Mouse (Mus musculus) ES-E14 (cell line): Measurements from ENCODE around the gene Cish. TPM values are rescaled to one million over a fixed set of nuclear protein-coding genes. Genes with fewer than 3 reads are reported as not detected.

Experiments
- DNase-seq: peaks from one replicate; pipeline ENCODE4 v3.0.0-alpha.2; 2013; ENCODE audit warnings: low read depth, low spot score
- H3K27ac ChIP-seq: 2 replicates; pipeline ENCODE4 v1.5.1; 2012; ENCODE audit warnings: low read depth, mild to moderate bottlenecking, low read length, moderate library complexity, mixed read lengths; ENCODE audit not compliant: poor library complexity, insufficient read depth, severe bottlenecking
- H3K36me3 ChIP-seq: 2 replicates; pipeline ENCODE4 v1.6.1; 2012; ENCODE audit warnings: mild to moderate bottlenecking, low read length, moderate library complexity, mixed read lengths; ENCODE audit not compliant: control insufficient read depth, poor library complexity, insufficient read depth, severe bottlenecking
- H3K4me1 ChIP-seq, 2 experiments: fragments of 150-350 bp in 1 of 2; sonication (generic) in 1 of 2; 2 replicates each; pipeline ENCODE4 v1.6.1; 2012; ENCODE audit warnings: low read length in 2 of 2, mild to moderate bottlenecking in 1 of 2, mixed read lengths in 1 of 2; ENCODE audit not compliant: control insufficient read depth in 2 of 2, insufficient read depth in 2 of 2, poor library complexity in 1 of 2
- H3K4me3 ChIP-seq, 2 experiments: fragments of 150-350 bp in 1 of 2; sonication (generic) in 1 of 2; 2 replicates each; pipeline ENCODE4 v1.5.1; 2012; ENCODE audit warnings: low read length in 2 of 2, low read depth in 1 of 2, mild to moderate bottlenecking in 1 of 2, mixed read lengths in 1 of 2; ENCODE audit not compliant: insufficient read depth in 1 of 2, poor library complexity in 1 of 2, severe bottlenecking in 1 of 2
- H3K9ac ChIP-seq: 2 replicates; pipeline ENCODE4 v1.6.1; 2012; ENCODE audit warnings: low read depth, mild to moderate bottlenecking, low read length, mixed read lengths; ENCODE audit not compliant: poor library complexity, insufficient read depth, severe bottlenecking
- H3K9me3 ChIP-seq: fragments of 150-350 bp; sonication (generic); 2 replicates; pipeline ENCODE4 v1.6.1; 2012; ENCODE audit warnings: low read depth, mild to moderate bottlenecking, low read length; ENCODE audit not compliant: control insufficient read depth, insufficient read depth
- CHD2 ChIP-seq: IDR thresholded peaks from 2 replicates; pipeline ENCODE4 v1.6.1; 2014; ENCODE audit warnings: mild to moderate bottlenecking, low read depth, low read length, inconsistent platforms
- HCFC1 ChIP-seq: IDR thresholded peaks from 2 replicates; pipeline ENCODE4 v1.6.1; 2012; ENCODE audit warnings: low read length, inconsistent platforms, borderline replicate concordance; ENCODE audit not compliant: insufficient read depth
- MAFK ChIP-seq: IDR thresholded peaks from 2 replicates; pipeline ENCODE4 v1.6.1; 2014; ENCODE audit warnings: mild to moderate bottlenecking, low read depth, low read length, inconsistent platforms; ENCODE audit not compliant: insufficient read depth
- ZC3H11A ChIP-seq: IDR thresholded peaks from 2 replicates; pipeline ENCODE4 v1.6.1; 2012; ENCODE audit warnings: low read depth, mild to moderate bottlenecking, inconsistent platforms, low read length, borderline replicate concordance
- ZNF384 ChIP-seq: IDR thresholded peaks from 2 replicates; pipeline ENCODE4 v1.6.1; 2012; ENCODE audit warnings: low read depth, low read length, inconsistent platforms
- in situ Hi-C, 2 experiments: fragments of 600-800 bp; cut with MboI; formaldehyde crosslinking; loops; one replicate each; pipeline ENCODE4 v1.15.1; 2025; ENCODE audit warnings: low sequenced_read_pairs in 2 of 2, inconsistent platforms in 1 of 2; ENCODE audit not compliant: unreplicated experiment in 2 of 2
- total RNA-seq: library from RNA; depleted of rRNA; stranded (reverse); fragments of 300-350 nt; gene quantifications from 2 replicates; pipeline ENCODE4 v1.2.3, GENCODE M21; 2012

Cish gene
- total RNA-seq, 1 experiment = 2.5 TPM

DNA sequence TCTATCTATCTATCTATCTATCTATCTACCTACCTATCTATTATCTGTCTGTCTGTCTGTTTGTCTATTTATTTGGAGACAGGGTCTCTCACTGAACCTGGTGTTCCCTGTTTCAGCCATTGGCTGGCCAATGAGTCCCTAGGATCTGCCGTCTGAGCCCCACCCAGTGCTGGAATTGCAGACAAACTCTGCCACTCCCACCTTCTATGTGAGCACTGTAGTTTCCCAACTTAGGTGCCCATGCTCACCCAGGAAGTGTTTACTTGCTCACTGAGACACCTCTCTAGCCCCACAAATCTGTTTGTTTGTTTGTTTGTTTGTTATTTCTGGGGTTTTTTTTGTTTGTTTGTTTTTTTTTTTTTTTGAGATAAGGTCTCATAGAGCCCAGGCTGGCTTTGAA is 28.8 kb upstream of the Cish start:
- H3K36me3 ChIP-seq = peaks cover 4% of the 10 kb centered on the region; the same call in 1 of the 2 replicates
- in situ Hi-C loops = no loop called here
- no peak overlapping the region for H3K4me3 ChIP-seq
- H3K27ac ChIP-seq = no peak overlapping the region
- TF ChIP-seq ZNF384 = no peak
- H3K4me1 ChIP-seq = peaks cover 0 to 7% of the 10 kb centered on the region in 2 experiments; a peak in 2 of 4 replicates
- no peak overlapping the region for H3K9ac ChIP-seq
- DNase-seq = no peak
- H3K9me3 ChIP-seq = no peaks in the 10 kb centered on the region

DNA sequence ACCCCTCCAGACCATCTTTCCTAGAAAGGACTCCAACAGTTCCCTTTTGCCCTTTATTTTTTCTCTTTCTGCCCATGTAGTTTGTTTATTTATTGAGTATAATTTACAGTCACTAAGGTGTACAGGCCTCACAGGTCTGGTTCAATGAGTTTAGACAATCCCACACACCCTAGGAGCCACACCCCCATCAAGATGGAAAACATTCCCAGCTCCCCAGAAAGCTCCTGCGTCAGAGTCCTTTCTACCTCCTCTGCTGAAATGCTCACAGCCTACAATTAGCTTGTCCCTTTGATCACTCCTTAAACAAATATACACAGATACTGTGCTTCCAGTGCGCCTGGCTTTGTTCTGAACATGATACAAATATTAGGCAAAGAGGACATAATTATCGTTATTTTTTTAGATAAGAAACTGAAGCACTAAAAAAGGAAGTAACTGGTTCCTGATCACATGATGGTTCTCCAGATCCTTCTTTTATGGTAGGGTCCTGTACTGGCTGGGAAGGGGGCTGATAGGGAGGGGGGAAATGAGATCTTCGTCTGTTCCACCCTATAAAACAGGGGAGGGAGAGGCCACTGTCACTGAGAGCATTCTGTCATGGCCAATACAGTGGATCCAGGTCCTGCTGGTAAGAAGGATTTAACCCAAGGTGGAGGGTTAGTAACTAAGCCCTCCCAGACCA is 28.0 kb upstream of the Cish start:
- Histone ChIP-seq H3K4me3 (no peak overlapping the region), H3K36me3 (0 out of 2 replicates have a peak, but pooled peaks cover 2% of the 10 kb centered on the region), H3K9ac (no peak overlapping the region), H3K9me3 (no peaks in the 10 kb centered on the region), H3K4me1 (peaks cover 0 to 7% of the 10 kb centered on the region in 2 experiments; a peak in 2 of 4 replicates), H3K27ac (no peak overlapping the region)
- no peak for TF ChIP-seq ZC3H11A
- TF ChIP-seq MAFK = no peak
- no peak for TF ChIP-seq HCFC1
- TF ChIP-seq ZNF384 = no peak
- no peak for TF ChIP-seq CHD2
- no peak for DNase-seq
- in situ Hi-C loops = no loop called here

DNA sequence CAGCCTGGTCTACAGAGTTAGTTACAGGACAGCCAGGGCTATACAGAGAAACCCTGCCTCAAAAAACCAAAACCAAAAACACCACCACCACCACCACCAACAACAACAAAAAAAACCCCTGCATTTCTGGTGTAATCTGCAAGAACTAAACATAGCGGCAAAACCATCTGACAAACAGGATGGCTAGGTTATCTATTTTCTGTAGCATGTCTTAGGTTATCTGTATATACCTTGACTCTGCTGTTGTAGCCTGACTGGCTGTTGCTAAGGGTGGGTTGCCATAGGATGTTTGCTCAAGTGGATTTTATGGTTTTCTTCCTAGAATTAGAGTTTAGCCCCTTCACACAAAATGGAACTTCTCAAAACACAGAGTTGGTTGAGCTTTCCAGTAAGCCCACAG is 26.1 kb upstream of the Cish start:
- H3K9me3 ChIP-seq = no peaks in the 10 kb centered on the region
- no peak for TF ChIP-seq MAFK
- H3K4me3 ChIP-seq = no peak overlapping the region
- no peaks in the 10 kb centered on the region for H3K36me3 ChIP-seq
- in situ Hi-C loops = no loop called here
- H3K4me1 ChIP-seq = peaks cover 0 to 7% of the 10 kb centered on the region in 2 experiments; a peak in 2 of 4 replicates
- no peak overlapping the region for H3K9ac ChIP-seq
- no peak for DNase-seq
- H3K27ac ChIP-seq = no peak overlapping the region

DNA sequence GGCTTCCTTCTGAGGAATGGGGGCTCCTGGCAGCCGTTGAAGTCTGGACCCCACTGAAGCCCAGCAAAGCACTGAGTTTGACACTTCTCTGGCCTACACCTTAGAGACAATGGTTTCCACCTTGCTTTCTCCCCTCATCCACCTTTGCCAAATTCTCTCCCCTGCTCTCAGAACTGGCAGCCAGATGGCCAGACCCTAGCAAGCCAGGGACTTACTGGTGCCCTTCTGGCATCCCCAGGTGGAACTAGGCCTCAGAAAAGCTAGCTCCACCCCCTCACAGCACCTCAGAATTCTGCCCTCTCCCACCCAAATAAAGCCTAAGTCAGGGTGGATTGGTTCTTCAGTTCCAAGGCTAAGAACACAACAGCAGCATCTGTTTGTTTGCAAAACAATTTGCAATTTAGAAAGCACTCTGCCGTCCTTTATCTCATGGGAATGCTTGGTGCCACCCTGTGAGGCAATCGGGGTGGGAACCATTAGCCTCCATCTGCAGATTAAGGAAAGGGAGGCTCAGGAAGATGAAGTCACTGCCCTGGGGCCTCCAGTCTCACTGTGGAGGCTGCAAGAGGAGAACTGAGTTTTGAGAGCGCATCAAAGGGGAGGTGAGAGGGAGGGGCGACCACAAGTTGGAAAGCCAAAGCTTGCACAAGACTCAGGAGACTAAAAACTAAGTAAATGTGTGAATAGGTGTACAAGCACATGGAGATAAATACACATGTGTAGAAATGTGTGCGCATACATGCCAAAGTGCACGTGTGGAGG is 24.5 kb upstream of the Cish start:
- Histone ChIP-seq H3K4me3 (no peak overlapping the region), H3K9me3 (no peaks in the 10 kb centered on the region), H3K9ac (no peak overlapping the region), H3K36me3 (peaks cover 2% of the 10 kb centered on the region; the same call in 1 of the 2 replicates), H3K27ac (no peak overlapping the region), H3K4me1 (peaks cover 0 to 8% of the 10 kb centered on the region in 2 experiments; a peak in 2 of 4 replicates)
- in situ Hi-C loops = no loop called here
- TF ChIP-seq HCFC1 (no peak), ZC3H11A (no peak), CHD2 (no peak), ZNF384 (no peak), MAFK (no peak)
- DNase-seq = no peak
